Mouse (Mus musculus) Patski (cell line): ENCODE measurements at regions not wholly inside any gene's neighbourhood (a gene's known extent, or its start where the extent isn't known, plus 50 kb on each side); places are given as distances from the start of the nearest gene placed in this dataset.

ENCODE experiments used
- ATAC-seq: fragments of 100-300 bp; one replicate; pipeline ENCODE4 v1.8.0; 2021
- CTCF ChIA-PET: fragments of 350-600 bp; sonication (Branson Sonifier 250); formaldehyde crosslinking; loops from one replicate; lab custom pipeline; 2022; ENCODE audit warnings: inconsistent platforms; lab: Charles Lee
- POLR2A ChIA-PET: fragments of 350-600 bp; sonication (Branson Sonifier 250); formaldehyde crosslinking; loops from one replicate; lab custom pipeline; 2022; ENCODE audit warnings: antibody characterized with exemption, inconsistent platforms; lab: Charles Lee
- DNase-seq: peaks from one replicate; pipeline ENCODE4 v3.0.0-alpha.2; 2011; ENCODE audit warnings: low read depth, low spot score
- H3K27me3 ChIP-seq: fragments of 371-371 bp; one replicate; pipeline ENCODE4 v1.5.1; 2021
- CTCF ChIP-seq: fragments of 100-300 bp; IDR thresholded peaks from one replicate; pipeline ENCODE4 v1.5.1; 2021
- in situ Hi-C: fragments of 300-500 bp; cut with MboI; formaldehyde crosslinking; loops from 3 replicates; pipeline ENCODE4 v1.11.1; 2018; ENCODE audit warnings: low pct_unique_long_range_greater_than_20kb, mixed read lengths

GRCm38 (mm10) chr13:92931696-92932095, 87.1 kb downstream of the Mtx3 start:
- in situ Hi-C loops: no loop called here
- POLR2A ChIA-PET: no interaction called here
- H3K27me3 ChIP-seq: peaks cover 3% of the 10 kb centered on the region
- DNase-seq: no peak
- no peak for TF ChIP-seq CTCF
- CTCF ChIA-PET: no interaction called here
- no peak for ATAC-seq

GRCm38 (mm10) chr13:92939032-92939431, 94.5 kb downstream of the Mtx3 start:
- DNase-seq: no peak
- POLR2A ChIA-PET: no interaction called here

GRCm38 (mm10) chr13:92940610-92941009, 96.0 kb downstream of the Mtx3 start:
- no peak for DNase-seq
- H3K27me3 ChIP-seq: peaks cover 19% of the 10 kb centered on the region
- POLR2A ChIA-PET: no interaction called here
- in situ Hi-C loops: no loop called here
- CTCF ChIA-PET: no interaction called here
- no peak for TF ChIP-seq CTCF
- no peak for ATAC-seq

More at GRCm38 (mm10) chr13:92939032-92939431, 94.5 kb downstream of the Mtx3 start:
- CTCF ChIA-PET: no interaction called here
- H3K27me3 ChIP-seq: peaks cover 19% of the 10 kb centered on the region
- in situ Hi-C loops: no loop called here
- no peak for ATAC-seq
- TF ChIP-seq CTCF: no peak

- DNase-seq (no peak), ATAC-seq (no peak)
- H3K27me3 ChIP-seq: no peaks in the 10 kb centered on the region
- CTCF ChIA-PET: no interaction called here
- no peak for TF ChIP-seq CTCF
- in situ Hi-C loops: no loop called here
- POLR2A ChIA-PET: no interaction called here
Measured at GRCm38 (mm10) chr13:92948560-92948959, 104.0 kb downstream of the Mtx3 start.

GRCm38 (mm10) chr13:92960031-92960430, 115.5 kb downstream of the Mtx3 start:
- POLR2A ChIA-PET: no interaction called here
- in situ Hi-C loops: no loop called here

DNA sequence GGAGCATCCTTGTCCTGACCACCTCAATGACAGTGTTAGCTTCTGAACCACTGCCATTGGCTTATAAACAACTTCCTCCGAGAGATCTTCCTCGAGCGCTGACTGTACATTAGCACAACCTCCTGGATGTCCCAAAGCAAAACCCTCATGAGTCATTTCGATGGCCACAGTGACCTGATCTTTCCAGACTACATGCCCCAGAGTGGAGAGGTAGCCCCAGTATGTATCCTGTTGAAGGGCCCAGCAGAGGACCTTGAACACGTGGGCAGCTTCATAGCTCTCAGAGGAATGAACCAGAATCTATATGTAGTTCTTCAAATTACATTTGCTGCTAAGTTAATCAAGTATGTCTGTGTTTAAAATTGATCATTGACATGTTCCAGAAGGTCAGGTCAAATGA, 118.1 kb downstream of the Mtx3 start:
- TF ChIP-seq CTCF: no peak
- peaks cover 55% of the 10 kb centered on the region for H3K27me3 ChIP-seq
- POLR2A ChIA-PET: no interaction called here
- ATAC-seq (no peak), DNase-seq (no peak)
- in situ Hi-C loops: no loop called here
- CTCF ChIA-PET: no interaction called here

More at GRCm38 (mm10) chr13:92960031-92960430, 115.5 kb downstream of the Mtx3 start:
- ATAC-seq: no peak
- TF ChIP-seq CTCF: no peak
- no peak for DNase-seq
- peaks cover 51% of the 10 kb centered on the region for H3K27me3 ChIP-seq
- CTCF ChIA-PET: no interaction called here

DNA sequence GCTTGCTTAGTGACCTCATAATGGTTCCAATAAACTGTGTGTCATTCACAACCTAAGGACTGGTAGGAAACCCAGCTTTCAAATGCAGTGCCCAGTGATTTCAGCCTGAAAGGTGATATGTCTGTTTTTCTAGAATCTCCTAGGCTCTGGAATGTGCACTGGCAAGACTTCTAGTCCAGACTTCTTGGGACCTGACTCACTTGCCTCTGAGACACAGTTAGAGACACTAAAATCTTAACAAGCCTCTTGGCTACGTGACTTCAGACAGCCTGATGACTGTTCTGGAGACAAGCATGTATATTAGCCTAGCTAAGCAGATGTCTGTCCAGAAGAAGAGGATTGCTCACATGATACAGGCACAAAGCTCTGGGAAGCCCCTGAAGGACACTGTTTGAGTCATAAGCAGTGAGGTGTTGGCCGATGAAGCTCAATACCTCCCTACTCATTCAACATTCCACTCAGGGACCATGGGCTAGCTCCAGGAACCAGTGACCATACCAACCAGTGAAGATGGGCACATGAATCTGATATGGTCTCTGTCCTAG, 118.9 kb downstream of the Mtx3 start:
- peaks cover 54% of the 10 kb centered on the region for H3K27me3 ChIP-seq
- in situ Hi-C loops: no loop called here
- ChIA-PET CTCF (interaction anchor here (0.8 kb wide), 1 partner anchor 23 kb away, joined by 3 read pairs; no protein-coding TSS in a partner anchor), POLR2A (no interaction called here)
- TF ChIP-seq CTCF: no peak
- DNase-seq: no peak
- no peak for ATAC-seq

GRCm38 (mm10) chr13:92964213-92964743, 119.7 kb downstream of the Mtx3 start:
- no peak for ATAC-seq
- in situ Hi-C loops: no loop called here
- peaks cover 51% of the 10 kb centered on the region for H3K27me3 ChIP-seq
- ChIA-PET CTCF (interaction anchor here (0.8 kb wide), 1 partner anchor 22 kb away, joined by 3 read pairs; no protein-coding TSS in a partner anchor), POLR2A (no interaction called here)
- DNase-seq: no peak
- no peak for TF ChIP-seq CTCF

GRCm38 (mm10) chr13:92967025-92967610, 122.6 kb downstream of the Mtx3 start:
- CTCF ChIA-PET: interaction anchor here (1.1 kb wide), 1 partner anchor 628 kb away, joined by 4 read pairs; no protein-coding TSS in a partner anchor
- TF ChIP-seq CTCF: no peak
- POLR2A ChIA-PET: no interaction called here
- peaks cover 38% of the 10 kb centered on the region for H3K27me3 ChIP-seq
- DNase-seq: no peak
- in situ Hi-C loops: no loop called here
- no peak for ATAC-seq

DNA sequence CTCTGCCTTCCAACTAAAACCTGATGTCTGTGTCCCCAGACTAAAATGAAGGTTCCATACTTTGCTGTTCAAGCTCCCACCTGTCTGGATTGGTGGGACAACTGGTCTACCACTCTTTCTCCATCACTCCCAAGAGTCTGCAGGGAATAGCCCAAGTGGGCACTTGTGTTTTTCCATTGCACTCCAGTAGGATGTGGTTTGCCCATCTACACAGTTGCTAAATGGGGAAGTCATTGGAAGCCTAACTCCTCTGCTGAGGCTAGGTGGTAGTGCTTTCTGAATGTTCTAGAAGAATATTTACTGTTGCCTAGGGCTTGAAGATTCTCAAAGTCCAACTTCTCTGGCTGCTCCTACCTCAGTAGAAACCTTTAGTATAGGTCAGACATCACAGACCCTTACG, 125.0 kb downstream of the Mtx3 start:
- no peak for TF ChIP-seq CTCF
- peaks cover 17% of the 10 kb centered on the region for H3K27me3 ChIP-seq
- ChIA-PET CTCF (no interaction called here), POLR2A (no interaction called here)
- in situ Hi-C loops: no loop called here
- DNase-seq (no peak), ATAC-seq (no peak)

DNA sequence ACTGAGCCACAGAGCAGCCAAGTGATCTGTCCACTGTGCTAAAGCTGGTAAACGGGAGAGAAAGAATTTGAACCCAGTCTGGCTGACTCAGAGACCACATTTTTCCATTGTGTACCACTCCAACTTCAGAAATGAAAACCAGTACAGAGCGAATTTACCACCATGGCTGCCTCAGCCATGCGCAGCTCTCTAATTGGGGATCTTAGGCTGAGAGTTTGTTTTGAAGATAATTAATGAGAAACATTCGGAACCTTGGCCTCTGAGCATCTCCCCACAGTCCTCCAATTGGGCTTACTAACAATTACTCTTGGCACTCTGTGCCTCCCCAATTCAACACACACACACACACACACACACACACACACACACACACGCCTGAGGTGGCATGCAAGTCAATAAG, 128.3 kb downstream of the Mtx3 start:
- peaks cover 12% of the 10 kb centered on the region for H3K27me3 ChIP-seq
- in situ Hi-C loops: no loop called here
- CTCF ChIA-PET: no interaction called here
- no peak for ATAC-seq
- TF ChIP-seq CTCF: no peak
- no peak for DNase-seq
- POLR2A ChIA-PET: no interaction called here
